Mouse (Mus musculus) cerebellum, adult 2 months (tissue): ENCODE data around the gene Ptbp3.

Source experiments
- CTCF ChIP-seq: fragments of 200-500 bp; IDR thresholded peaks from 2 replicates; pipeline ENCODE4 v1.5.1; 2011; ENCODE audit warnings: low read depth, mild to moderate bottlenecking, control low read depth, low read length, moderate library complexity, borderline replicate concordance; ENCODE audit not compliant: insufficient read depth
- POLR2A ChIP-seq: fragments of 200-500 bp; IDR thresholded peaks from 2 replicates; pipeline ENCODE4 v1.6.1; 2011; ENCODE audit warnings: low read length, control low read depth, borderline replicate concordance; ENCODE audit not compliant: insufficient read depth

- TF ChIP-seq CTCF = no peak
- no peak for TF ChIP-seq POLR2A
These were observed 1.1 kb downstream of the Ptbp3 start for GRCm38 (mm10) chr4:59548011-59548559.
